Mouse (Mus musculus): ENCODE measurements around the gene Srgap1.

- TF ChIP-seq CTCF (IDR thresholded peaks at IDR 0.05; ENCODE audit: insufficient read depth, low read depth, low read length) (no peak), POLR2A (IDR thresholded peaks at IDR 0.05; ENCODE audit: insufficient read depth, low read depth, low read length) (no peak)
Observed at GRCm38 (mm10) chr10:121964114-121964513, 83.0 kb downstream of the Srgap1 start.

Measured in olfactory bulb, adult 2 months (tissue).